Mouse (Mus musculus): ENCODE results near the gene Unc80. TPM values are rescaled to one million over a fixed set of nuclear protein-coding genes. Genes with fewer than 3 reads are reported as not detected.
"Not testable (repeated sequence)": the region's sequence is repeated elsewhere in the genome, so short reads cannot be mapped to it uniquely, and the experiment has no call there.

The Unc80 gene
- total RNA-seq, 2 experiments from 2014 or later: 0.16 to 0.36 TPM

GRCm38 (mm10) chr1:66617188-66617587 is 149.0 kb downstream of the Unc80 start:
- DNase-seq: no peak

GRCm38 (mm10) chr1:66638177-66638576 is 170.0 kb downstream of the Unc80 start:
- DNase-seq: no peak

DNA sequence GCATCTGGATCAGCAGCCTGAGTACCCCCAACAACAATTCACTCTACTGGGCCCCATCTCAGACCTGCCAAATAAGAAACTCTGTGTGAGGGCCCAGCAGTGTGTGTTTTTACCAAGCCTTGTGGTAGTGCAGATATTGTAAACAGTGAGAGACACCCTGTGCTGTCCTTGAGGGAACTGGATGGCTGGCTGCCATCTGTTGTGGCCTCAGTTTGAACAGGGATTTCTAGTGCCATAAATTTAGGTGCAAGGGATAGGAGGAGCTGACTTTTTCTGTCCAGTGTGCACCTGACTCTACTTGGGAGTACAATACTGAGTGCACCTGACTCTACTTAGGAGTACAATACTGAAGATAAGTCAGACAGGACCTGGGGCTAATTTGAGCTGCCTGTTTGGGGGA is 178.7 kb downstream of the Unc80 start:
- DNase-seq: no peak

DNA sequence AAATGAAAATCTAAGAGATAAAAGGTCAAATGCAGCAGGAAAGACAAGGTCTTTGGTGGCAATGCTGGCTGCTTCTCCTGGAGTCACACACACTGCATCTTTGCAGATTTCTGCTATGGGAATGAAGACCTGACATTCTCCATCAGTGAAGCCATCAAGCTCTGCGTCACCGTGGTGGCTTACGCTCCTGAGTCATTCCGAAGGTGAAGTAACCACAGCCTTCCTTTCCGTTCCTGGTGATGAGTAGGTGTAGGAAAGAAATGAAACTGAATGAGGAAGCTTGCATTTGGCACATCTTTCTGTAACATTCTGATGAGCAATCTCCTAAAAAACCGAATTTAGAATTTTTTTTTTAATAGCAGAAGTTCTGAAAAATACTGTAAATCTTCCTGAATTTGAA is 181.4 kb downstream of the Unc80 start:
- no peak for DNase-seq

DNA sequence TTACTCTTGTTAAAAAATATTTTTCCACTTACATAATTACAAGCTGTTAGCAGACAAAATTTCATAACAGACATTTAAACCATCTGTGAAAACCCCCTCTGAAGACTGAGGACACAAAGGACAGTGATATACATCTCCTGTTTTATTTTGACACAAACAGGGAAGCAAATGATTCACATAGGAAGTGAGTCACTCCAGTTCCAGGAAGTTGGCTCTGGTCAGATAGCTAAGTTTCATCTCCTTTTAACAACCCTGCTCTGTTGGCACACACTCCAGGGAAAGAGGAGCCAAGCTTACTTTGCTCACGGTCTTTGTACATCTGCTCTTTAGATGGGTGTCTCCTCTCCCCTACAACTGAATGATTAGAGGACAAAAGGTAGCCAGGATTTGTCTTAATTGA is 181.8 kb downstream of the Unc80 start:
- no peak for DNase-seq

DNA sequence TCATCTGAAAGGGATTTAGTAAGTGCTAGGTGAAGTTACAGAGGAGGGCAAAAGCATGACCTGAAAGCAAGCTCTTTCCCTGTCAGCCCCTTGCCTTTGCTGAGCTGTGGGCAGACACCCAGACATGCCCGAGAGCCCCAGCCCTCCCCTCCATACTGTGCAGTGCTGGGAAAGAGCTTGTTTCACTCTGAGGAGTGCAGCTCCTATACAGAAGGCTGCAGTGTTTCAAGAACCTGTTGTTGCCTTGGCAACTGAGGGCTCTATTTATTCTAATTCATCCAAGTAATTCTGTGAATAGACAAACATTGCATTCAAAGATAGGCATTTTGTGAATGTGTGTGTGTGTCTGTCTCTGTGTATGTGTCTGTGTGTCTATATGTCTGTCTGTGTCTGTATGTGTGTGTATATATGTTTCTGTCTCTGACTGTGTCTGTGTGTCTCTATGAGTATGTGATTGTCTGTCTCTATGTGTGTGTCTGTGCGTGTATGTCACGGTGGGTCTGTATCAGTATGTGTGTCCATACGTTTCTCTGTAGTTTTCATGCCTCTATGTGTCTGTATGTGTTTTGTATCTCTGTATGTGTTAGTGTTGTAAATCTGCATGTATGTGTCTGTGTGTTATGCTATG is 187.1 kb downstream of the Unc80 start:
- DNase-seq: no peak

- no peak for DNase-seq
Measured at GRCm38 (mm10) chr1:66655747-66656119, 187.6 kb downstream of the Unc80 start.

- no peak for DNase-seq
Measured at GRCm38 (mm10) chr1:66671475-66671874, 203.3 kb downstream of the Unc80 start.

GRCm38 (mm10) chr1:66672812-66673211 is 204.6 kb downstream of the Unc80 start:
- DNase-seq: no peak

- DNase-seq: no peak
Measured at GRCm38 (mm10) chr1:66677928-66678327, 209.8 kb downstream of the Unc80 start.

- no peak for DNase-seq
Measured at GRCm38 (mm10) chr1:66678662-66679061, 210.5 kb downstream of the Unc80 start.

DNA sequence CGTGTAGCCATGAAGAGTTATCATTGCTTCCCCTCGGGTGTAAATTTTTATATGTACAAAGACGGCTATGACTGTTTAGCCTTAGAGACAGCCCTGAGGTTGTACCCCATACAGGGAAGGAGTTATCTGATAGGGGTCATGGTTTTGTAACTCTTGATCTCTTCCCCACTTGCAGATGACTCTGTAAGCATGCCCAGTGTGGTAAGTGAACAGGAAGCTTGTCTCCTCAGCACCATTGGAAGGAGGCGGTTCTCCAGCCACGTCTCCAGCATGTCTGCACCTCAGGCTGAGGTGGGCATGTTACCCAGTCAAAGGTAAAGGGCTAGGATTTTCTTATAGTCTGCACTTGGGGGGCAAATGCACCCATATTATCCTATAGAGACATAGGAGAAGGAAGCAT is 214.8 kb downstream of the Unc80 start:
- no peak for DNase-seq

DNA sequence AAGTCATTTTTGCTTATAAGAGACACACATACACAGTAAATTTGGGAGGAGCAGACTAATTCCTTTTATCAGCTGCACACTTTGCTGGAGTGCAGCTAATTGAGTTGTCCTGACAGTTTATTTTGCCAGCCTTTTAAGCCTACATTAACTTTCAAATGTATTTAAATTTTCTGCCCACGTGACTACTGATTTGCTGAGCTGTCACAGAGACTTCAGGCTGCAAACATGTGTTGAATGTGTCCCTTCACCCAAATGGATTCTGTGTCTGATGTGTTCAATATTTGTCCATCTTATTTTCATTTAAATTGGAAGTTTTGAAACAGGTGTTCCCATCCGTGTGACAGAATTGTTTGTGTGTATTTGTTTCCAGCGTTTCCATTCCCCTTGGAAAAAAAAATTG is 223.6 kb downstream of the Unc80 start:
- DNase-seq: no peak

- no peak for DNase-seq
Measured at GRCm38 (mm10) chr1:66692308-66692707, 224.1 kb downstream of the Unc80 start.

GRCm38 (mm10) chr1:66692780-66693392 is 224.7 kb downstream of the Unc80 start:
- DNase-seq: no peak

- no peak for DNase-seq
Measured at GRCm38 (mm10) chr1:66694266-66694665, 226.1 kb downstream of the Unc80 start.

DNA sequence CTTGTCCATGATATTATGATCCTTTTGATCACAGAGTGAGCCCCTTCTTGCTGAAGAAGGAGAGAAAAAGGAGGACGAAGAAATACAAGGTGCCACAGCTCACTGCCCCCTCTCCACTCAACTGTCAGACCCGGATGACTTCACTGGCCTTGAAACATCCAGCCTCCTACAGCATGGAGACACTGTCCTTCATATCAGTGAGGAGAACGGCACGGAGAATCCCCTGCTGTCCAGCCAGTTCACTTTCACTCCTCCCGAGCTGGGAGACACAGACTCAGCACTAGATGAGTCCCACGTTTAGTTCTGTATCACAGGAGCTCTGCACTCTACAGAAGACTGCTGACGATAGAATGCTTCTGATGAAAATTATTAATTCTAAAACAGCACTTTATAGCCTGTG is 227.1 kb downstream of the Unc80 start:
- no peak for DNase-seq

GRCm38 (mm10) chr1:66699630-66700029 is 231.5 kb downstream of the Unc80 start:
- not testable (repeated sequence) for DNase-seq

GRCm38 (mm10) chr1:66700149-66700692 is 232.1 kb downstream of the Unc80 start:
- DNase-seq: no peak

DNA sequence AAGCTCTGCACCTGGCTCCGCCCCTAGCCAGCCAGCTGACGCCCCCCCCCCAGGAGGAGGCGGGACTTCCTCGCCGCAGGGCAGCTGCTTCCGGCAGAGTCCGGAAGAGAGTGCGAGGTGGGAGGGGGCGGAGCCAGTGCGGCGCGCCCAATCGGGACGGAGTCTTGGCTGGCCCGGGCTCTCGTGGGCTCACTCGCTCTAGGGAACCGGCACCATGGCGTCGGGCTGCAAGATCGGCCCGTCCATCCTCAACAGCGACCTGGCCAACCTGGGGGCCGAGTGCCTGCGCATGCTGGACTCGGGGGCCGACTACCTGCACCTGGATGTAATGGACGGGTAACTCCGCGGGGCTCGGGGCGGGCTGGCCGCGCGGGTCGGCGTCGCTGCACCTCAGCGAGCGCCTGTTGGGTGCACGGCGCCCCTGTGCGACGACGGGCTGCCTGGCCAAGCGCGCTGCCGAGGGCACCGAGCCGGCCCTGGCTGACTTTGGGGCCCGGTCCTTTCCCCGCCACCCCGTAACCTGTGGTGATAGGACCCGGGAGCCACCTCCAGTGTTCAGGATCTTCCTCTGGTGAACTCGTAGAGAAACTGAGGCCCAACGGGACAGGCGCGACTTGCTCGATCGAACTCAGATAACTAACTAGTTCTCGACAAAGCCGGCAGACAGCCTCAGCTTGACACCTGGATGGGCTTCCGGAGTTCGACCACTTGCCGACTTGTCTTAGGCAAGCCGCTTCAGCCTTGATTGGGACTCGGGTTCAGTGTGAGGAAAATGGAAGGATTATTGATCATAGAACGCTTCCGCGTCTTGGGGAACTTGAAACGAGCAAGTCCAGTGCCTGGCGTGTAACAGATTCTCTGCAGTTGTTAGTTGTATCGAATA is 232.8 kb downstream of the Unc80 start, which contains the start of gene Rpe:
Gene Rpe (plus strand): TSS at position 139 of the 883 bp plus-strand sequence.
- DNase-seq: peak; percentile 94

GRCm38 (mm10) chr1:66701576-66701940 is 233.4 kb downstream of the Unc80 start:
- no peak for DNase-seq

DNA sequence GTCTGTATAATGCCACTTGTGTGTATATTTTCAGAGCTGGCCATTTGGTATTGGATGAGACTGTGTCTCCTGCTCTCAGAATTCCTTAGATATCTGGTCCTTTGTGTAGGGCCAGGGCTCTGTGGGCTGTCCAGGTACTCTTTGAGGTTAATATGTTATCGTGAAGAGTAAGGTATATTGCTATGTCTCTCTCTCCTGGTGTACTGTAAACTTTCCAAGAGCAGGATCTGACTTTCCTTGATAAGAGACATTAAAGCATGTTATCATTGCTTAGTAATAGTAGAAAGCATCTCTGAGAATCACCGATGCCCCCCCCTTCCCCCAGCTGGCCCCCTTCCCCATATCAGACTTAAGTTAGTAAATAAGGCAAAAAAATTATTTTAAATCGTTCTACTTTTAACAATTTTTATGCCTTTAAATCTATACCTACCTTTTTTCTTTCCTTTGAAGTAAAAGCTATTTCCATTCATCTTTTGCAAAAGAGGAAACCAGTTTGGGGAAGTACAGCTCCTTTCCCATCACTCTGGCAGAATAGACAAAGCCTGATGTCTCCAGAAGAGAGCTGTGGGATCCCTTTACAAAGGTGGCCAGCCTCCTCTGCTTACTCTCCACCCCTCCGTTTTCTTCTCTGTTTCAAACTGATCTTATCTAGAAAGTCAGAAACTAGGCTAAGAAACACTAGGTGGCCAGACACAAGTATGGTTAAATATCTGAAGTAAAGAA is 234.6 kb downstream of the Unc80 start:
- DNase-seq: no peak
